Mouse (Mus musculus): ENCODE data around the gene Tmem132e.

The Tmem132e gene

GRCm38 (mm10) chr11:82428801-82429200, 40.1 kb downstream of the Tmem132e start:
- DNase-seq (ENCODE audit: low spot score in 2 of 2), result no peak

- no peak for DNase-seq (ENCODE audit: low spot score in 2 of 2)
These were observed 45.6 kb downstream of the Tmem132e start for GRCm38 (mm10) chr11:82434091-82434831.

DNA sequence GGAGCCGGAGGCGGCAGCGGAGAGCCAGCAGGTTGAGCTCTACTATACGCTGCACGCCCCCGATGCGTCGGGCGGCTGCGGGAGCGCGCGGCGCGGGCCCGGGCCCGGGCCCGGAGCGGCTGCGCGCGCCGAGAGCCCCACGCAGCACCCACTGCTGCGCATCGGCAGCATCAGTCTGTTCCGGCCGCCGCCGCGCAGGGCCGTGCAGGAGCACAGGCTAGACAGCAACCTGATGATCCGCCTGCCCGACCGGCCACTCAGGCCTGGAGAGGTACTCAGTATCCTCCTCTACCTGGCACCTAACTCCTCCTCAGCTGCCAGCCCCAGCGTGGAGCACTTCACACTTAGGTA, 46.1 kb downstream of the Tmem132e start:
- no peak for DNase-seq (ENCODE audit: low spot score in 2 of 2)

DNA sequence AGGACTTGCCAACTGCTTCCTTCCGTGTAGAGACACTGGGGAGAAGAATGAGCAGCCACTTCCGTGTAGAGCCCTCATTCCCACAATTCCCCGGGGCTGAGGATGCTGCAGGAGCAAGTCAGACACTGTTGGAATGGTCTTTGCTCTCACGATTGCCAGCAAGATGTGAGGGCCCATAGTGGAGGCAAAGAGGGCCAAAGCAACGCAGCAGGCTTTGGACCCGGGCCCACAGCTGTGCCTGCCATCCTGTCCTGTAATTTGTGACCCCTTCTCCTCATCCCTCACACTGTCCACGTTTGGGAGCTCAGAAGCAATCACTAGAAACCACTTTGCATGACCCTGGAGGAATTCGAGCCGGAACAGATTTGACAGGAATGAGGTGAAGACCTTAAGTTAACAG, 59.8 kb downstream of the Tmem132e start:
- no peak for DNase-seq (ENCODE audit: low spot score in 2 of 2)

GRCm38 (mm10) chr11:82452516-82452915, 63.8 kb downstream of the Tmem132e start:
- DNase-seq (ENCODE audit: low spot score in 2 of 2), result no peak

GRCm38 (mm10) chr11:82453230-82453629, 64.5 kb downstream of the Tmem132e start:
- no peak for DNase-seq (ENCODE audit: low spot score in 2 of 2)

DNA sequence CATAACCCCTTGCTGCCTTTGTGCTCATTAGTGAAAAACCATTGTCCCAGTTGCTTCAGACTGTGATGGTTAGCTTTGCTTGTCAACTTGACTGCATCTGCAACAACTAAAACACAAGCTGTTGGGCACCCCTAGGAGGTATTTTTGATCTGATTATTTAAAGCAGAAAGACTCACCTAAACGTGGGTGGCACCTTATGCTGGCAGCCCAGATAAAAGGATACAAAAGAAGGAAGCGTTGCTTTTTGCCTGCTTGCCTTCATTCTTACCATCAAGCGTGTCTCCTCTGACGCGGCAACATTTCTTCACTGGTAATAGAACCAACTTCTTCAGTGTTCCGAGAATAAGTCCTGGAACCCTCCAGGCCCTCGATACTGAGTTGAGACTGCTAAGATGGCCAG, 72.6 kb downstream of the Tmem132e start:
- DNase-seq (ENCODE audit: low spot score in 2 of 2), result no peak

DNA sequence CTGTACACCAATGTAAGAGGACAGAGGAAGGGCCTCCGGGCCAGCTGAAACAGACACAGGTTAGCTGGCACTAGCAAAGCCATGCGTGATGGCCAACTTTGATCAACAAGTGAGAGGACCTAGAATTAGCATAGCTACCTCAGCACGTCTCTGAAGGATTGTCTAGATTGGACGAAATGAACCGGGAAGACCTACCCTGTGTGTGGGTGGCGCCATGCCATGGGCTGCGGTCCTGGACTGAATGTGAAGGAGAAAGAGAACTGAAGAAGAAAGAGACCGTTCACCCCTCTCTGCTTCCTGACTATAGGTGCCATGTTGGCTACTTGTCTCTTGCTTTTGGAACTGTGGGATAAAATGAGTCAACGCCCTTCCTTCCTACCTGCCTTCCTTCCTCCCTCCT, 76.8 kb downstream of the Tmem132e start:
- no peak for DNase-seq (ENCODE audit: low spot score in 2 of 2)

GRCm38 (mm10) chr11:82467218-82467617, 78.5 kb downstream of the Tmem132e start:
- no peak for DNase-seq (ENCODE audit: low spot score in 2 of 2)

DNA sequence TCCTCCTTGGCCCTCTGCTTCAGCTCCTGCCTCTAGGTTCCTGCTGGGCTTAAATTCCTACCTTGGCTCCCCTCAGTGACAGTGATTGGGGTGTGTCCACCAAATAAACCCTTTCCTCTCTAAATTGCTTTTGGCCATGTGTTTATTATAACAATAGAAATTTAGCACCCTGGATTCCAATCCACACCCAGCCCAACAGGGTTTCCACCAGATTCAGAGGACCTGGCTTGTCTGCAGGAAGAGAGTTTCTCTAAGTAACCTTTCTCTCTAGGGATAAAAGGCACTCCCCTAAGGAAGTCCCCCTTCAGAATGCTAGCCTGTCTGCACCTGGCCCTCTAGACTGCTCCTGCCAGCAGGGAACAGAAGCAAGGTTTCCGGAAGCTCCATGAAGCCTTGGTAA, 82.4 kb downstream of the Tmem132e start:
- no peak for DNase-seq (ENCODE audit: low spot score in 2 of 2)

GRCm38 (mm10) chr11:82473137-82473621, 84.5 kb downstream of the Tmem132e start:
- no peak for DNase-seq (ENCODE audit: low spot score in 2 of 2)

DNA sequence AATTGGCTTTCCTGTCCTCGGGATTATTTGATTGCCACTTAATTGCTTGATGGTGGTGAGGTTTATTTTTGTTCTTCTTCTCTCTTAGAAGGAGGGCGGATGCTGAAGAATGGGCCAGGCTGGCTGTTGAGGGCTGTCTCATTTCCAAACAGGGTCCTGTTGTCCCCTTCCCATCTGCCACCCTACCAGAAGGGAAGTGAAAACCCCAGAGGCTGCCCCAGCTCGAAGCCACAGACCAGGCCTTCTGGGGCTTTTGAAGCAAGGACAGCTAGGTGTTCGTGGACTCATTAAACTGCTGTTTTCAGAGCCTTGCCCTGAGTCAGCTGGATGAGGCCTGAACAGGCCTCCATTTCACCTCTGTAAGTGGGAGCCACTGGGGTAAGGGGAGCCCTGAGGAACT, 87.4 kb downstream of the Tmem132e start:
- DNase-seq (ENCODE audit: low spot score in 2 of 2), result no peak

- no peak for DNase-seq (ENCODE audit: low spot score in 2 of 2)
These were observed 88.7 kb downstream of the Tmem132e start for GRCm38 (mm10) chr11:82477412-82477811.

DNA sequence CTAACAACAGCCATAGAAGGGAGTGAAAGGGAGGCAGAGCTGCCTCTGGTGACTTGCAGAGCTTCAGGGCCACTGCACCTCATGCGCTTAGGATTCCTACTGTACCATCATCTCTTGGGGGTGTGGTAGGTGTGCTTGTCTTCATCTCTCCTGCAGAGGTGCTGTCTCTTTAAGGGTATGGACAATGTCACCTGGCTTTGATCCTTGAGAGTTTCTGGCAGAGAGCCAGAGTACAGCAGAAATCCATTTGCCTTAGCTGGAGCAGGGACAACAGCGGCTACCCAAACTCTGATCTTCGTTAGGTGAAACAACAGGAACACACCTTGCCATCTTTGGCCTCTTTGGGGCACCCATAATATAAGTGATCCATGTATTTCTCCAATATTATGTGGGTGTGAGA, 92.2 kb downstream of the Tmem132e start:
- no peak for DNase-seq (ENCODE audit: low spot score in 2 of 2)

- DNase-seq (ENCODE audit: low spot score in 2 of 2), result no peak
These were observed 98.8 kb downstream of the Tmem132e start for GRCm38 (mm10) chr11:82487359-82488086.

GRCm38 (mm10) chr11:82490896-82491295, 102.2 kb downstream of the Tmem132e start:
- no peak for DNase-seq (ENCODE audit: low spot score in 2 of 2)

Data from thymus, postnatal 10 days (tissue).